Mouse (Mus musculus): ENCODE results near the gene Pcdh15.

GRCm38 (mm10) chr10:74147966-74148365 lies 1048.8 kb downstream of the Pcdh15 start:
- TF ChIP-seq CTCF (IDR thresholded peaks at IDR 0.05; ENCODE audit: borderline replicate concordance, insufficient read depth, low read length) (no peak), POLR2A (IDR thresholded peaks at IDR 0.05; ENCODE audit: low read depth, low read length) (no peak)
